Mouse (Mus musculus) midbrain, embryonic 12.5 days (tissue): Measurements from ENCODE around the gene Abca1. TPM values are rescaled to one million over a fixed set of nuclear protein-coding genes. Genes with fewer than 3 reads are reported as not detected.

Experiments
- ATAC-seq: fragments of 200-750 bp; cut with Nextera tagmentation; 2 replicates; pipeline ENCODE4 v1.8.0; 2017; ENCODE audit warnings: low read depth, moderate TSS enrichment, moderate library complexity; ENCODE audit not compliant: low FRiP score
- H3K27ac ChIP-seq: fragments of 300-500 bp; sonication (generic); replicated peaks from 2 replicates; pipeline ENCODE4 v1.5.1; 2016; ENCODE audit warnings: mild to moderate bottlenecking
- H3K27me3 ChIP-seq: fragments of 300-500 bp; sonication (generic); 2 replicates; pipeline ENCODE4 v1.6.1; 2016; ENCODE audit warnings: mild to moderate bottlenecking
- H3K36me3 ChIP-seq: fragments of 300-500 bp; sonication (generic); 2 replicates; pipeline ENCODE4 v1.6.1; 2016
- H3K4me1 ChIP-seq: fragments of 300-500 bp; sonication (generic); 2 replicates; pipeline ENCODE4 v1.6.1; 2016
- H3K4me2 ChIP-seq: fragments of 300-500 bp; sonication (generic); replicated peaks from 2 replicates; pipeline ENCODE4 v1.6.1; 2016; ENCODE audit warnings: mild to moderate bottlenecking, moderate library complexity
- H3K4me3 ChIP-seq: fragments of 300-500 bp; sonication (generic); 2 replicates; pipeline ENCODE4 v1.5.1; 2016; ENCODE audit warnings: mild to moderate bottlenecking
- H3K9ac ChIP-seq: fragments of 300-500 bp; sonication (generic); replicated peaks from 2 replicates; pipeline ENCODE4 v1.6.1; 2016; ENCODE audit warnings: mild to moderate bottlenecking, moderate library complexity
- H3K9me3 ChIP-seq: fragments of 300-500 bp; sonication (generic); 2 replicates; pipeline ENCODE4 v1.6.1; 2016; ENCODE audit warnings: mild to moderate bottlenecking
- WGBS: fragments of 180-500 bp; shearing (Covaris S2); methylation state at CpG from one replicate; pipeline ENCODE4 v1.1.7; 2016; 5-methylcytosine and 5-hydroxymethylcytosine counted together
- polyA plus RNA-seq: library from polyadenylated mRNA; unstranded; fragments of >200 nt; fragmentation: Nextera tagmentation; extraction: Ambion mirVana; gene quantifications from 2 replicates; pipeline ENCODE4 v1.2.1, GENCODE M21; 2016

Abca1 gene
- polyA plus RNA-seq, 1 experiment from 2014 or later, result 9.2 TPM

- Histone ChIP-seq H3K4me3 (no peak overlapping the region), H3K9ac (no peak overlapping the region), H3K36me3 (peaks cover 12% of the 10 kb centered on the region), H3K4me1 (no peaks in the 10 kb centered on the region), H3K4me2 (no peak overlapping the region), H3K27me3 (no peaks in the 10 kb centered on the region), H3K27ac (no peak overlapping the region), H3K9me3 (peaks cover 5% of the 10 kb centered on the region; the same call in 1 of the 2 replicates)
- 94% methylated on average over 5 of the region's 5 CpGs for WGBS
- no peak for ATAC-seq
Observed at GRCm38 (mm10) chr4:53131538-53131937, 28.2 kb downstream of the Abca1 start.

- Histone ChIP-seq H3K9me3 (peaks cover 6% of the 10 kb centered on the region; the same call in 1 of the 2 replicates), H3K36me3 (peaks cover 17% of the 10 kb centered on the region), H3K4me1 (no peaks in the 10 kb centered on the region), H3K27ac (no peak overlapping the region), H3K27me3 (no peaks in the 10 kb centered on the region), H3K4me3 (no peak overlapping the region), H3K4me2 (no peak overlapping the region), H3K9ac (no peak overlapping the region)
- no peak for ATAC-seq
- WGBS, result 56% methylated on average over 6 of the region's 6 CpGs
Observed at GRCm38 (mm10) chr4:53130622-53131517, 28.8 kb downstream of the Abca1 start.

- Histone ChIP-seq H3K4me1 (no peaks in the 10 kb centered on the region), H3K36me3 (peaks cover 17% of the 10 kb centered on the region), H3K9me3 (peaks cover 6% of the 10 kb centered on the region; the same call in 1 of the 2 replicates), H3K4me3 (no peak overlapping the region), H3K9ac (no peak overlapping the region), H3K4me2 (no peak overlapping the region), H3K27ac (no peak overlapping the region), H3K27me3 (no peaks in the 10 kb centered on the region)
- 92% methylated on average over 11 of the region's 11 CpGs for WGBS
- ATAC-seq, result no peak
Observed at GRCm38 (mm10) chr4:53129716-53130301, 29.9 kb downstream of the Abca1 start.

GRCm38 (mm10) chr4:53127266-53127665 lies 32.4 kb downstream of the Abca1 start:
- no peak overlapping the region for H3K4me2 ChIP-seq
- H3K9ac ChIP-seq, result no peak overlapping the region
- no peaks in the 10 kb centered on the region for H3K27me3 ChIP-seq
- H3K36me3 ChIP-seq, result peaks cover 17% of the 10 kb centered on the region
- H3K9me3 ChIP-seq, result peaks cover 6% of the 10 kb centered on the region; the same call in 1 of the 2 replicates
- no peak overlapping the region for H3K4me3 ChIP-seq
- no peak overlapping the region for H3K27ac ChIP-seq
- WGBS, result 89% methylated on average over 5 of the region's 5 CpGs
- H3K4me1 ChIP-seq, result no peaks in the 10 kb centered on the region
- ATAC-seq, result no peak

GRCm38 (mm10) chr4:53126794-53127193 lies 32.9 kb downstream of the Abca1 start:
- Histone ChIP-seq H3K27me3 (no peaks in the 10 kb centered on the region), H3K9me3 (peaks cover 6% of the 10 kb centered on the region; the same call in 1 of the 2 replicates), H3K4me3 (no peak overlapping the region), H3K27ac (no peak overlapping the region), H3K36me3 (peaks cover 17% of the 10 kb centered on the region), H3K4me1 (no peaks in the 10 kb centered on the region), H3K4me2 (no peak overlapping the region), H3K9ac (no peak overlapping the region)
- WGBS, result 91% methylated on average over 7 of the region's 7 CpGs
- no peak for ATAC-seq

GRCm38 (mm10) chr4:53124837-53125490 lies 34.7 kb downstream of the Abca1 start:
- Histone ChIP-seq H3K9me3 (peaks cover 6% of the 10 kb centered on the region; the same call in 1 of the 2 replicates), H3K4me1 (no peaks in the 10 kb centered on the region), H3K4me2 (no peak overlapping the region), H3K9ac (no peak overlapping the region), H3K27me3 (no peaks in the 10 kb centered on the region), H3K4me3 (no peak overlapping the region), H3K27ac (no peak overlapping the region), H3K36me3 (peaks cover 13% of the 10 kb centered on the region; the same call in 1 of the 2 replicates)
- ATAC-seq, result no peak
- 95% methylated on average over 10 of the region's 10 CpGs for WGBS

GRCm38 (mm10) chr4:53122310-53122709 lies 37.4 kb downstream of the Abca1 start:
- peaks cover 6% of the 10 kb centered on the region; the same call in 1 of the 2 replicates for H3K9me3 ChIP-seq
- 90% methylated on average over 3 of the region's 3 CpGs for WGBS
- no peaks in the 10 kb centered on the region for H3K4me1 ChIP-seq
- no peak for ATAC-seq
- H3K27ac ChIP-seq, result no peak overlapping the region
- no peak overlapping the region for H3K4me3 ChIP-seq
- no peak overlapping the region for H3K9ac ChIP-seq
- H3K27me3 ChIP-seq, result no peaks in the 10 kb centered on the region
- no peak overlapping the region for H3K4me2 ChIP-seq
- peaks cover 10% of the 10 kb centered on the region; the same call in 1 of the 2 replicates for H3K36me3 ChIP-seq

GRCm38 (mm10) chr4:53121516-53122227 lies 38.0 kb downstream of the Abca1 start:
- WGBS, result 71% methylated on average over 7 of the region's 7 CpGs
- Histone ChIP-seq H3K27me3 (no peaks in the 10 kb centered on the region), H3K4me1 (peaks cover 1% of the 10 kb centered on the region; the same call in 1 of the 2 replicates), H3K4me2 (no peak overlapping the region), H3K27ac (no peak overlapping the region), H3K9me3 (peaks cover 3% of the 10 kb centered on the region; the same call in 1 of the 2 replicates), H3K9ac (no peak overlapping the region), H3K4me3 (no peak overlapping the region), H3K36me3 (peaks cover 7% of the 10 kb centered on the region; the same call in 1 of the 2 replicates)
- ATAC-seq, result no peak

- no peak overlapping the region for H3K27ac ChIP-seq
- H3K36me3 ChIP-seq, result peaks cover under 1% of the 10 kb centered on the region; the same call in 1 of the 2 replicates
- no peak overlapping the region for H3K9ac ChIP-seq
- ATAC-seq, result no peak
- no peaks in the 10 kb centered on the region for H3K27me3 ChIP-seq
- WGBS, result 87% methylated on average over 3 of the region's 3 CpGs
- no peak overlapping the region for H3K4me2 ChIP-seq
- H3K4me3 ChIP-seq, result no peak overlapping the region
- no peaks in the 10 kb centered on the region for H3K9me3 ChIP-seq
- peaks cover 6% of the 10 kb centered on the region for H3K4me1 ChIP-seq
Observed at GRCm38 (mm10) chr4:53121084-53121483, 38.6 kb downstream of the Abca1 start.

GRCm38 (mm10) chr4:53120038-53120685 lies 39.5 kb downstream of the Abca1 start:
- H3K9me3 ChIP-seq, result no peaks in the 10 kb centered on the region
- ATAC-seq, result no peak
- H3K4me3 ChIP-seq, result no peak overlapping the region
- H3K36me3 ChIP-seq, result no peaks in the 10 kb centered on the region
- no peaks in the 10 kb centered on the region for H3K27me3 ChIP-seq
- 92% methylated on average over 10 of the region's 10 CpGs for WGBS
- H3K9ac ChIP-seq, result no peak overlapping the region
- H3K27ac ChIP-seq, result no peak overlapping the region
- peaks cover 15% of the 10 kb centered on the region for H3K4me1 ChIP-seq
- H3K4me2 ChIP-seq, result no peak overlapping the region

GRCm38 (mm10) chr4:53118643-53119042 lies 41.1 kb downstream of the Abca1 start:
- WGBS, result 75% methylated on average over 4 of the region's 4 CpGs

More at GRCm38 (mm10) chr4:53118643-53119042, 41.1 kb downstream of the Abca1 start:
- peaks cover 15% of the 10 kb centered on the region for H3K4me1 ChIP-seq
- no peak overlapping the region for H3K4me2 ChIP-seq
- ATAC-seq, result no peak
- no peak overlapping the region for H3K4me3 ChIP-seq
- no peak overlapping the region for H3K9ac ChIP-seq
- H3K27ac ChIP-seq, result no peak overlapping the region
- H3K36me3 ChIP-seq, result no peaks in the 10 kb centered on the region
- H3K27me3 ChIP-seq, result no peaks in the 10 kb centered on the region
- H3K9me3 ChIP-seq, result no peaks in the 10 kb centered on the region
